Mouse (Mus musculus): ENCODE measurements at regions not wholly inside any gene's neighbourhood (a gene's known extent, or its start where the extent isn't known, plus 50 kb on each side); places are given as distances from the start of the nearest gene placed in this dataset.
A peak's percentile ranks its signal among the peaks of the same experiment; 100 is the strongest.

- no peaks in the 10 kb centered on the region for H3K9me3 ChIP-seq (ENCODE audit: control insufficient read depth, low read length)
- DNase-seq (ENCODE audit: low spot score) (no peak), ATAC-seq (ENCODE audit: insufficient number of reproducible peaks, low FRiP score, low TSS enrichment, low read depth) (no peak)
- no peaks in the 10 kb centered on the region for H3K27me3 ChIP-seq (ENCODE audit: control insufficient read depth, insufficient read depth, low read length)
- 85% methylated on average over 2 of the region's 2 CpGs for WGBS
- no peak overlapping the region for H3K4me3 ChIP-seq (ENCODE audit: low read depth, low read length)
- H3K9ac ChIP-seq (ENCODE audit: low read length), result no peak overlapping the region
- no peak overlapping the region for H3K27ac ChIP-seq (replicated peaks; ENCODE audit: low read depth, low read length)
- no peaks in the 10 kb centered on the region for H3K4me1 ChIP-seq (ENCODE audit: control insufficient read depth, insufficient read depth, low read length)
- no peaks in the 10 kb centered on the region for H3K36me3 ChIP-seq (ENCODE audit: control insufficient read depth, insufficient read depth, low read length)
- H3K4me2 ChIP-seq (ENCODE audit: low read depth, severe bottlenecking), result no peak overlapping the region
Measured at GRCm38 (mm10) chr17:76081780-76082179, 530.0 kb upstream of the Fam98a start.

- no peak for ATAC-seq (ENCODE audit: insufficient number of reproducible peaks, low FRiP score, low TSS enrichment, low read depth)
- no peaks in the 10 kb centered on the region for H3K27me3 ChIP-seq (ENCODE audit: control insufficient read depth, insufficient read depth, low read length)
- H3K4me3 ChIP-seq (ENCODE audit: low read depth, low read length), result no peak overlapping the region
- H3K4me2 ChIP-seq (ENCODE audit: low read depth, severe bottlenecking), result no peak overlapping the region
- no peak for DNase-seq (ENCODE audit: low spot score)
- no peaks in the 10 kb centered on the region for H3K9me3 ChIP-seq (ENCODE audit: control insufficient read depth, low read length)
- H3K36me3 ChIP-seq (ENCODE audit: control insufficient read depth, insufficient read depth, low read length), result no peaks in the 10 kb centered on the region
- H3K9ac ChIP-seq (ENCODE audit: low read length), result no peak overlapping the region
- 81% methylated on average over 1 of the region's 1 CpGs for WGBS
- no peak overlapping the region for H3K27ac ChIP-seq (replicated peaks; ENCODE audit: low read depth, low read length)
- H3K4me1 ChIP-seq (ENCODE audit: control insufficient read depth, insufficient read depth, low read length), result no peaks in the 10 kb centered on the region
Measured at GRCm38 (mm10) chr17:76046438-76046837, 494.7 kb upstream of the Fam98a start.

- H3K27me3 ChIP-seq (ENCODE audit: control insufficient read depth, insufficient read depth, low read length), result no peaks in the 10 kb centered on the region
- no peak overlapping the region for H3K4me3 ChIP-seq (ENCODE audit: low read depth, low read length)
- no peaks in the 10 kb centered on the region for H3K9me3 ChIP-seq (ENCODE audit: control insufficient read depth, low read length)
- no peak for ATAC-seq (ENCODE audit: insufficient number of reproducible peaks, low FRiP score, low TSS enrichment, low read depth)
- no peak overlapping the region for H3K27ac ChIP-seq (replicated peaks; ENCODE audit: low read depth, low read length)
- no peaks in the 10 kb centered on the region for H3K4me1 ChIP-seq (ENCODE audit: control insufficient read depth, insufficient read depth, low read length)
- no peak overlapping the region for H3K4me2 ChIP-seq (ENCODE audit: low read depth, severe bottlenecking)
- no peaks in the 10 kb centered on the region for H3K36me3 ChIP-seq (ENCODE audit: control insufficient read depth, insufficient read depth, low read length)
- no peak for DNase-seq (ENCODE audit: low spot score)
- 76% methylated on average over 1 of the region's 1 CpGs for WGBS
- no peak overlapping the region for H3K9ac ChIP-seq (ENCODE audit: low read length)
Measured at GRCm38 (mm10) chr17:76032710-76033109, 481.0 kb upstream of the Fam98a start.

- Histone ChIP-seq H3K27me3 (ENCODE audit: control insufficient read depth, insufficient read depth, low read length) (no peaks in the 10 kb centered on the region), H3K36me3 (ENCODE audit: control insufficient read depth, insufficient read depth, low read length) (no peaks in the 10 kb centered on the region), H3K4me1 (ENCODE audit: control insufficient read depth, insufficient read depth, low read length) (no peaks in the 10 kb centered on the region), H3K9me3 (ENCODE audit: control insufficient read depth, low read length) (no peaks in the 10 kb centered on the region), H3K27ac (replicated peaks; ENCODE audit: low read depth, low read length) (no peak overlapping the region), H3K9ac (ENCODE audit: low read length) (no peak overlapping the region), H3K4me3 (ENCODE audit: low read depth, low read length) (no peak overlapping the region), H3K4me2 (ENCODE audit: low read depth, severe bottlenecking) (no peak overlapping the region)
- DNase-seq (ENCODE audit: low spot score) (no peak), ATAC-seq (ENCODE audit: insufficient number of reproducible peaks, low FRiP score, low TSS enrichment, low read depth) (no peak)
- WGBS, result 71% methylated on average over 1 of the region's 1 CpGs
Measured at GRCm38 (mm10) chr17:76008011-76008410, 456.3 kb upstream of the Fam98a start.

GRCm38 (mm10) chr17:76002836-76003235 lies 451.1 kb upstream of the Fam98a start:
- no peak overlapping the region for H3K4me2 ChIP-seq (ENCODE audit: low read depth, severe bottlenecking)
- H3K27me3 ChIP-seq (ENCODE audit: control insufficient read depth, insufficient read depth, low read length), result no peaks in the 10 kb centered on the region
- H3K36me3 ChIP-seq (ENCODE audit: control insufficient read depth, insufficient read depth, low read length), result no peaks in the 10 kb centered on the region
- no peak for ATAC-seq (ENCODE audit: insufficient number of reproducible peaks, low FRiP score, low TSS enrichment, low read depth)
- no peak for DNase-seq (ENCODE audit: low spot score)
- H3K4me3 ChIP-seq (ENCODE audit: low read depth, low read length), result no peak overlapping the region
- H3K27ac ChIP-seq (replicated peaks; ENCODE audit: low read depth, low read length), result no peak overlapping the region
- no peaks in the 10 kb centered on the region for H3K4me1 ChIP-seq (ENCODE audit: control insufficient read depth, insufficient read depth, low read length)
- H3K9me3 ChIP-seq (ENCODE audit: control insufficient read depth, low read length), result no peaks in the 10 kb centered on the region
- H3K9ac ChIP-seq (ENCODE audit: low read length), result no peak overlapping the region

GRCm38 (mm10) chr17:75961371-75961770 lies 409.6 kb upstream of the Fam98a start:
- no peak overlapping the region for H3K4me2 ChIP-seq (ENCODE audit: low read depth, severe bottlenecking)
- H3K4me1 ChIP-seq (ENCODE audit: control insufficient read depth, insufficient read depth, low read length), result no peaks in the 10 kb centered on the region
- WGBS, result 76% methylated on average over 2 of the region's 2 CpGs
- H3K4me3 ChIP-seq (ENCODE audit: low read depth, low read length), result no peak overlapping the region
- DNase-seq (ENCODE audit: low spot score), result no peak
- H3K36me3 ChIP-seq (ENCODE audit: control insufficient read depth, insufficient read depth, low read length), result no peaks in the 10 kb centered on the region
- no peak overlapping the region for H3K9ac ChIP-seq (ENCODE audit: low read length)
- no peak overlapping the region for H3K27ac ChIP-seq (replicated peaks; ENCODE audit: low read depth, low read length)
- no peaks in the 10 kb centered on the region for H3K27me3 ChIP-seq (ENCODE audit: control insufficient read depth, insufficient read depth, low read length)
- no peaks in the 10 kb centered on the region for H3K9me3 ChIP-seq (ENCODE audit: control insufficient read depth, low read length)
- no peak for ATAC-seq (ENCODE audit: insufficient number of reproducible peaks, low FRiP score, low TSS enrichment, low read depth)

- H3K4me2 ChIP-seq (ENCODE audit: low read depth, severe bottlenecking), result no peak overlapping the region
- ATAC-seq (ENCODE audit: insufficient number of reproducible peaks, low FRiP score, low TSS enrichment, low read depth), result no peak
- no peak overlapping the region for H3K27ac ChIP-seq (replicated peaks; ENCODE audit: low read depth, low read length)
- 89% methylated on average over 6 of the region's 6 CpGs for whole genome bisulfite sequencing
- H3K4me3 ChIP-seq (ENCODE audit: low read depth, low read length), result no peak overlapping the region
- no peaks in the 10 kb centered on the region for H3K9me3 ChIP-seq (ENCODE audit: control insufficient read depth, low read length)
- H3K9ac ChIP-seq (ENCODE audit: low read length), result no peak overlapping the region
- no peaks in the 10 kb centered on the region for H3K36me3 ChIP-seq (ENCODE audit: control insufficient read depth, insufficient read depth, low read length)
- no peaks in the 10 kb centered on the region for H3K4me1 ChIP-seq (ENCODE audit: control insufficient read depth, insufficient read depth, low read length)
- DNase-seq (ENCODE audit: low spot score), result no peak
- no peaks in the 10 kb centered on the region for H3K27me3 ChIP-seq (ENCODE audit: control insufficient read depth, insufficient read depth, low read length)
Measured at GRCm38 (mm10) chr17:75936686-75937380, 385.1 kb upstream of the Fam98a start.

- Histone ChIP-seq H3K4me2 (ENCODE audit: low read depth, severe bottlenecking) (no peak overlapping the region), H3K4me1 (ENCODE audit: control insufficient read depth, insufficient read depth, low read length) (no peaks in the 10 kb centered on the region), H3K9ac (ENCODE audit: low read length) (no peak overlapping the region), H3K4me3 (ENCODE audit: low read depth, low read length) (no peak overlapping the region), H3K27me3 (ENCODE audit: control insufficient read depth, insufficient read depth, low read length) (no peaks in the 10 kb centered on the region), H3K9me3 (ENCODE audit: control insufficient read depth, low read length) (no peaks in the 10 kb centered on the region), H3K36me3 (ENCODE audit: control insufficient read depth, insufficient read depth, low read length) (no peaks in the 10 kb centered on the region), H3K27ac (replicated peaks; ENCODE audit: low read depth, low read length) (no peak overlapping the region)
- 78% methylated on average over 1 of the region's 1 CpGs for WGBS
- ATAC-seq (ENCODE audit: insufficient number of reproducible peaks, low FRiP score, low TSS enrichment, low read depth), result no peak
- peak; percentile 68 for DNase-seq (ENCODE audit: low spot score)
Measured at GRCm38 (mm10) chr17:75931022-75931421, 379.3 kb upstream of the Fam98a start.

GRCm38 (mm10) chr17:75920240-75920639 lies 368.5 kb upstream of the Fam98a start:
- Histone ChIP-seq H3K9me3 (ENCODE audit: control insufficient read depth, low read length) (no peaks in the 10 kb centered on the region), H3K4me3 (ENCODE audit: low read depth, low read length) (no peak overlapping the region), H3K27me3 (ENCODE audit: control insufficient read depth, insufficient read depth, low read length) (no peaks in the 10 kb centered on the region), H3K4me1 (ENCODE audit: control insufficient read depth, insufficient read depth, low read length) (no peaks in the 10 kb centered on the region), H3K27ac (replicated peaks; ENCODE audit: low read depth, low read length) (no peak overlapping the region), H3K36me3 (ENCODE audit: control insufficient read depth, insufficient read depth, low read length) (no peaks in the 10 kb centered on the region), H3K9ac (ENCODE audit: low read length) (no peak overlapping the region), H3K4me2 (ENCODE audit: low read depth, severe bottlenecking) (no peak overlapping the region)
- WGBS, result 84% methylated on average over 2 of the region's 2 CpGs
- ATAC-seq (ENCODE audit: insufficient number of reproducible peaks, low FRiP score, low TSS enrichment, low read depth) (no peak), DNase-seq (ENCODE audit: low spot score) (no peak)
